Mouse (Mus musculus): ENCODE measurements around the gene Igflr1. TPM values are rescaled to one million over a fixed set of nuclear protein-coding genes. Genes with fewer than 3 reads are reported as not detected.

Igflr1 gene
- total RNA-seq, 2 experiments from 2014 or later: 4.5 to 5.2 TPM

DNA sequence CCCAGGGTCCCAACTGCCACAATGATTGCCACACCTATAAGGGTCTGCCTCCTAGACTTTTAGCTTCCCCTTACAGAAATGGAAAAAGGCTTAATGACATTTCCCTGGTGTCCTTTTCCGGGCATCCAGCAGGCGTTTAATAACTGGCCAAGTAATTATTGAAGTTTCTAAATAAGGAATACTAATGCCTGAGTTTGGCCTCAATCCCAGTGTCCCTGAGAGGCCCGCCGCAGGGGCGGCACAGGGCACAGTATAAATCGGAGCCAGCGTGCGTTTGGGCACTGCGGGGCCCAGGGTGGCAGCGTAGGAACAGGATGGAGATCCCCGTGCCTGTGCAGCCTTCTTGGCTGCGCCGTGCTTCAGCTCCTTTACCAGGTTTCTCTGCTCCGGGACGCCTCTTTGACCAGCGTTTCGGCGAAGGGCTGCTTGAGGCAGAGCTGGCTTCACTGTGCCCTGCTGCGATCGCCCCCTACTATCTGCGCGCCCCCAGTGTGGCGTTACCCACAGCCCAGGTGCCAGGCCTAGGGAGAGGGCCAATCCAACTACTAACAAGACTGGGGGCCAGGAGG lies 12.1 kb upstream of the Igflr1 start:
- DNase-seq (ENCODE audit: low spot score in 2 of 2): peak in 1 of 2 experiments; percentile 61

- no peak for DNase-seq (ENCODE audit: low spot score in 2 of 2)
Observed at GRCm38 (mm10) chr7:30553810-30554584, 11.2 kb upstream of the Igflr1 start.

- DNase-seq (ENCODE audit: low spot score in 2 of 2): no peak
Observed at GRCm38 (mm10) chr7:30556894-30557536, 8.2 kb upstream of the Igflr1 start.

- DNase-seq (ENCODE audit: low spot score in 2 of 2): no peak
Observed at GRCm38 (mm10) chr7:30557901-30558514, 7.2 kb upstream of the Igflr1 start.

- no peak for DNase-seq (ENCODE audit: low spot score in 2 of 2)
Observed at GRCm38 (mm10) chr7:30558656-30559442, 6.4 kb upstream of the Igflr1 start.

DNA sequence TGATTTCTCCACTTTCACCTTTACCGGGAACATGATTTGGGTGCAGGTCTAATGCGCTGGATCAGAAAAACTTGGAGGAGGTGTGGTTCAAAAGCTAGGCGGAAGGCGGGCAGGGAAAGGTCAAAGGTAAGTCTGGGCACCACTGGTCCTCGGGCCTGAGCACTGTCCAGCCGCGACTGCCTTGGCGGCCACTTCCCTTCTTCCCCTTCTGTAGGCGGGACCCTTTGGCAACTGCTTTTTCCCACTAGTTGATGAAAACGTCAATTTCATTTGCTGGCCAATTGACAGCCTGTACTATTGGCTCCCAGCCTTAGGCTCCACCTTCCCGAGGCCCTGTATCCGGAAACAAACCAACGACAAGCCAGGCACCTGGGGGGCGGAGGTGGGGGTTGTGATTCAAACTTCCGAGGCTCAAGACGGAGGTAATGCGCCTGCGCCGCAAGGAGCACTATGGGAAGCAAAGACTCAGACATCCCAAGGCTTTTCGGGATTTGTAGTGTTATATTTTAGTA lies 5.7 kb upstream of the Igflr1 start, which contains the start of gene Lin37:
TSS of gene Lin37 (minus strand) at position 396 of the 512 bp plus-strand sequence.
- DNase-seq (ENCODE audit: low spot score in 2 of 2): peak; percentile 76 to 90

DNA sequence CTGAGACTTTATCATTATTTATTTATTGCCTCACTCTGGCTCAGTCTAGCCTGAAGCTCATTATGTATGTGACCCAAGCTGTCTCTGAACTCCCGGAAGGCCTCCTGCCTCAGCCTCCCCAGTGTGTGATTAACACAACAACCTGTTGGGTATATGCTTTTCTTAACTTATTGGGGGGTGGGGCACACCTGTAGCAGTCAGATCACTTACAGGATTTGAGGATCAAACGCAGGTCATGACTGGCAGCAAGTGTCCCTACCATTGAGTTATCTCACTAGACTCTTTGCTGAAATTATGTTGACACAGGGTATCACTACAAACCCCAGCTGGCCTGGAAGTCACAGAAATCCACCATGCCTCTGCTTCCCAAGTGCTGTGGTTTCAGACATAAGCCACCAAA lies 4.9 kb upstream of the Igflr1 start:
- no peak for DNase-seq (ENCODE audit: low spot score in 2 of 2)

- no peak for DNase-seq (ENCODE audit: low spot score in 2 of 2)
Observed at GRCm38 (mm10) chr7:30562526-30563116, 2.6 kb upstream of the Igflr1 start.

GRCm38 (mm10) chr7:30563117-30563905 lies 1.9 kb upstream of the Igflr1 start, which contains the start of the genes U2af1l4, Gm49396 and Psenen:
Gene U2af1l4, plus strand, starts transcription at chr7:30563301.
Gene Gm49396, plus strand, starts transcription at chr7:30563344.
Gene Psenen, minus strand, starts transcription at chr7:30563627.
- peak; percentile 75 to 95 for DNase-seq (ENCODE audit: low spot score in 2 of 2)

DNA sequence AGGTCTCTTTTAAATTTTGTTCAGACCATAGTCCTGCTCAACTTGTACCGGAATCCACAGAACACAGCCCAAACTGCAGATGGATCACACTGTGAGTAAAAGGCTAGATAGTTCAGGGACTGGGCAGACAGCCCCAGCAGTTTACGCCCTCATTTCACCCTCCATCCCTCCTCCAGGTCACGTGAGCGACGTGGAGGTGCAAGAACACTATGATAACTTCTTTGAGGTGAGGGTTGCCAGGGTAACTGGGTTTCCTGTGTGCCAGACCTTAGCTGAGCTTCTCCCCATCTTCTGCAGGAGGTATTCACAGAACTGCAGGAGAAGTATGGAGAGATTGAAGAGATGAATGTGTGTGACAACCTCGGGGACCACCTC lies 1.3 kb upstream of the Igflr1 start:
- DNase-seq (ENCODE audit: low spot score in 2 of 2): no peak

- no peak for DNase-seq (ENCODE audit: low spot score in 2 of 2)
Observed at GRCm38 (mm10) chr7:30566033-30566432, 806 bp downstream of the Igflr1 start.

DNA sequence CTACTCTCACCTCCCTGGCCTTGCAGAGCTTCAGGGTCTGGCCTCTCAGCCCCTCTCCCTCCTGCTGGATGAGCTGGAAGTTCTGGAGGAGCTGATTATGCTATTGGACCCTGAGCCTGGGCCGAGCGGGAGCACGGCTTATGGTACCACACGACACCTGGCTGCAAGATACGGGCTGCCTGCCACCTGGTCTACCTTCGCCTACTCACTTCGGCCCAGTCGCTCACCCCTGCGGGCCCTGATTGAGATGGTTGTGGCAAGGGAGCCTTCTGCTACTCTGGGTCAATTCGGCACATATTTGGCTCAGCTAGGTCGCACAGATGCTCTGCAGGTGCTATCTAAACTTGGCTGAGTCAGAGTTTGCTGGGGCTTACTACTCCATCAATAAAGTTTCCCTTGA lies 2.3 kb downstream of the Igflr1 start:
- DNase-seq (ENCODE audit: low spot score in 2 of 2): no peak

GRCm38 (mm10) chr7:30572389-30572788 lies 7.2 kb downstream of the Igflr1 start:
- DNase-seq (ENCODE audit: low spot score in 2 of 2): no peak

DNA sequence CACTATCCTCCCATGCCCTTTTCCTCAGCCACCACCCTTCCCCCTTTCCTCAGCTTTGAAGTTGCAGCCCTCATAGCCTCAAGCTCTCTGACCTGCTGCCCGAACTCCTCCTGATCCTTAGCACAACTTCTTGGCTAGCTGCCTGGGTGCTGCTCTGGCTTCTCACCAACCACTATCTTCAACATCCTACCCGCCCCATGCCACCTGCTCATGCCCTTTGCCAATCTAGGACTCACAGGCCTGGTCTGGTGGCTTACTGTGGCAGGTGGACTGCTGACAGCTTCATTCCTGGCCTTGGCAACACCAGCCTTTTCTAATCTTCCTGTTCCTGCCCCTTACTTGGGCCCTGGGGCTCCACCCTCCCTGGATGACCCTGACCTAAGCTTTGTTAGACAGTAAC lies 7.7 kb downstream of the Igflr1 start:
- DNase-seq (ENCODE audit: low spot score in 2 of 2): no peak

DNA sequence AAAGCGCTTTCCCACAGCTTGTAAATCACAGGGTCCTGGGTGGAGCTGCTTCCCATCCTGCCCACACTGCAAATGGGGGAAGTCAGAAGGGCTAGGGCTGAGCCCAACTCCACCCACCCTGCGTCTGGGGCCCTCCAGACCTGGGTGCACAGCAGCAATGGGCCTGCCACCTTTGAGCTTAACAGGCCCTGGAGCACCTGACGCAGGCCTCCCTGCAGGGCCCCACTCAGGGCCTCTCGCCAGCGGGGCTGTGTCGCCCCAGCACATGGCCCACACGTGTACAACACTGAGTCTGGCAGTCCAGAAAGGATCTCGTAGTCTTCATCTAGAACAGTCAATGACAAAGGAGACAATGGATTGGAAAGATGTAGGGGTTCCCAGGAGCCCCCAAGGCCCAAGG lies 14.7 kb downstream of the Igflr1 start:
- DNase-seq (ENCODE audit: low spot score in 2 of 2): no peak

DNA sequence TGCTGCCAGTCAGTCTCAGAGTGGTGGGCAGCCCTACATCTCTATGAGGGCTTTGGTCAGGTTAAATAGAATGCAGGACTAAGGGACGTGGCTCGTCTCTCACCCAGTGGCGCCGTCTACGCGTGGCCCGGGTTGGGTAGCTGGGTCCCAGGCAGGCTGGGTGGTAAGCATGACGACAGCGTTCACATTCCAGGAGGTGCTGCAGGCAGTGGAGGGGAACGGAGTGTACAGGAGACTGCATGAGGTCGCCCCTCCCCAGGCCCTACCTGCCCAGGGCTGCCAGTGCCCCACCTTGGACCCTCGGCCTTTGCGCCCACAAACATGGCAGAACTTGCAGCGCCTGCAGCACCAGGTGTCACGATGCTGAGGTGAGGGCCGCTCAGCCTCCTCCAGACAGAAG lies 16.3 kb downstream of the Igflr1 start:
- no peak for DNase-seq (ENCODE audit: low spot score in 2 of 2)

DNA sequence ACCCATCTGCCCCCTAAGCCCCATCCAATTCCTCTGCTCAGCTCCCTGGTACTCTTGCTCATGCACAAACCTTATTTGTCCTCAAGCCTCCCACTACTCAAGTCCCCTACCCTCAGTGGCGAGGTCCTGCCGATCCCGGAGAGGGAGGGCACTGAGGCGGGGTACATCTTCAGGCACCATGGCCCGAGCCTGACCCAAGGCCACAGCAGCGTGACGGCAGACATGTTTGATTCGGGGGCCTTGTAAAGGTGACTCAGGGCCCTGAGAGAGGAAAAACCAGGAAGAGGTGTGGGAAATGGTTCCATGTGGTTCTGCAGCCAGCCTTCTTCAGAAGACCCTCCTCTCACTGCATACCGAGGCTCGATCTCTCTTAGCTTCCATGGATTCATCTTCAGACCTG lies 19.1 kb downstream of the Igflr1 start:
- no peak for DNase-seq (ENCODE audit: low spot score in 2 of 2)

- DNase-seq (ENCODE audit: low spot score in 2 of 2): no peak
Observed at GRCm38 (mm10) chr7:30585170-30585569, 19.9 kb downstream of the Igflr1 start.

GRCm38 (mm10) chr7:30586455-30587020 lies 21.3 kb downstream of the Igflr1 start:
- no peak for DNase-seq (ENCODE audit: low spot score in 2 of 2)

Measured in adrenal gland, postnatal 4 days (tissue).